Mouse (Mus musculus) heart, embryonic 10.5 days (tissue): ENCODE measurements around the gene Vmn1r107. TPM values are rescaled to one million over a fixed set of nuclear protein-coding genes. Genes with fewer than 3 reads are reported as not detected.
"Not testable (repeated sequence)": the region's sequence is repeated elsewhere in the genome, so short reads cannot be mapped to it uniquely, and the experiment has no call there.

Experiments
- DNase-seq: peaks from one replicate; pipeline ENCODE4 v3.0.0-alpha.2; 2017; ENCODE audit warnings: low spot score
- H3K27ac ChIP-seq: fragments of 300-500 bp; sonication (generic); 2 replicates; pipeline ENCODE4 v1.5.1; 2016; ENCODE audit warnings: mild to moderate bottlenecking
- H3K27me3 ChIP-seq: fragments of 300-500 bp; sonication (generic); 2 replicates; pipeline ENCODE4 v1.6.1; 2016; ENCODE audit warnings: mild to moderate bottlenecking; ENCODE audit not compliant: poor library complexity, insufficient read depth, severe bottlenecking
- H3K36me3 ChIP-seq: fragments of 300-500 bp; sonication (generic); 2 replicates; pipeline ENCODE4 v1.6.1; 2016; ENCODE audit warnings: mild to moderate bottlenecking, moderate library complexity
- H3K4me1 ChIP-seq: fragments of 300-500 bp; sonication (generic); 2 replicates; pipeline ENCODE4 v1.6.1; 2016; ENCODE audit warnings: mild to moderate bottlenecking
- H3K4me3 ChIP-seq: fragments of 300-500 bp; sonication (generic); 2 replicates; pipeline ENCODE4 v1.5.1; 2016; ENCODE audit warnings: mild to moderate bottlenecking, moderate library complexity
- H3K9me3 ChIP-seq: fragments of 300-500 bp; sonication (generic); 2 replicates; pipeline ENCODE4 v1.6.1; 2016; ENCODE audit warnings: mild to moderate bottlenecking, moderate library complexity
- WGBS: fragments of 180-500 bp; shearing (Covaris S2); methylation state at CpG from one replicate; pipeline ENCODE4 v1.1.7; 2016; 5-methylcytosine and 5-hydroxymethylcytosine counted together
- polyA plus RNA-seq: library from polyadenylated mRNA; unstranded; fragments of >200 nt; fragmentation: Nextera tagmentation; extraction: Ambion mirVana; gene quantifications from 2 replicates; pipeline ENCODE4 v1.2.1, GENCODE M21; 2016

Vmn1r107 gene
- not detected in 2 replicates for polyA plus RNA-seq

GRCm38 (mm10) chr7:20668618-20669017 lies at the start of gene Vmn1r107:
Vmn1r107 (plus strand) TSS chr7:20668918.
- not testable (repeated sequence) for DNase-seq, H3K4me1 ChIP-seq, H3K27ac ChIP-seq, H3K4me3 ChIP-seq, H3K27me3 ChIP-seq, H3K9me3 ChIP-seq, H3K36me3 ChIP-seq
- WGBS = no CpG with 5 or more reads among the region's 3 CpGs

- not testable (repeated sequence) for H3K27ac ChIP-seq, H3K36me3 ChIP-seq, H3K4me1 ChIP-seq, H3K9me3 ChIP-seq, H3K27me3 ChIP-seq, H3K4me3 ChIP-seq, DNase-seq
- no CpG with 5 or more reads among the region's 2 CpGs for WGBS
These were observed 34.4 kb downstream of the Vmn1r107 start, which contains the start of gene Vmn1r111 for GRCm38 (mm10) chr7:20703116-20703515. Vmn1r111 (minus strand) TSS chr7:20703216.

Other genes starting within 250 kb of the Vmn1r107 start
- not detected in 2 replicates for gene Vmn1r101, start 226.3 kb upstream of the Vmn1r107 start, polyA plus RNA-seq
- not detected in 2 replicates for gene Gm10670, start 194.0 kb upstream of the Vmn1r107 start, polyA plus RNA-seq
- not detected in 2 replicates for gene Vmn1r103, start 158.4 kb upstream of the Vmn1r107 start, polyA plus RNA-seq
- not detected in 2 replicates for gene Vmn1r104, start 135.1 kb upstream of the Vmn1r107 start, polyA plus RNA-seq
- not detected in 2 replicates for gene Gm5726, start 123.2 kb upstream of the Vmn1r107 start, polyA plus RNA-seq
- gene Gm4141, start 92.7 kb upstream of the Vmn1r107 start, polyA plus RNA-seq = not detected in 2 replicates
- not detected in 2 replicates for gene Gm4513, start 69.9 kb upstream of the Vmn1r107 start, polyA plus RNA-seq
- not detected in 2 replicates for gene Vmn1r111, start 34.3 kb downstream of the Vmn1r107 start, polyA plus RNA-seq
- not detected in 2 replicates for gene Gm10668, start 61.7 kb downstream of the Vmn1r107 start, polyA plus RNA-seq
- gene Vmn1r112, start 102.3 kb downstream of the Vmn1r107 start, polyA plus RNA-seq = not detected in 2 replicates
- not detected in 2 replicates for gene Vmn1r113, start 118.4 kb downstream of the Vmn1r107 start, polyA plus RNA-seq
- gene Vmn1r114, start 143.3 kb downstream of the Vmn1r107 start, polyA plus RNA-seq = not detected in 2 replicates
- gene Vmn1r115, start 176.1 kb downstream of the Vmn1r107 start, polyA plus RNA-seq = not detected in 2 replicates
- not detected in 2 replicates for gene Vmn1r116, start 203.3 kb downstream of the Vmn1r107 start, polyA plus RNA-seq
- gene Vmn1r117, start 215.2 kb downstream of the Vmn1r107 start, polyA plus RNA-seq = not detected in 2 replicates
- gene Vmn1r118, start 243.4 kb downstream of the Vmn1r107 start, polyA plus RNA-seq = not detected in 2 replicates